Mouse (Mus musculus) thymus, adult 2 months (tissue): ENCODE results near the gene Hexim2. TPM values are rescaled to one million over a fixed set of nuclear protein-coding genes. Genes with fewer than 3 reads are reported as not detected.
A peak's percentile ranks its signal among the peaks of the same experiment; 100 is the strongest.

Experiments used
- DNase-seq: peaks from one replicate; pipeline ENCODE4 v3.0.0; 2021
- H3K27ac ChIP-seq: fragments of 200-500 bp; 2 replicates; pipeline ENCODE4 v1.5.1; 2012; ENCODE audit warnings: low read length, control low read depth; ENCODE audit not compliant: control insufficient read depth, insufficient read depth
- H3K27me3 ChIP-seq: fragments of 200-500 bp; 2 replicates; pipeline ENCODE4 v1.6.1; 2012; ENCODE audit warnings: mild to moderate bottlenecking, low read length, moderate library complexity, mixed read lengths; ENCODE audit not compliant: control insufficient read depth, insufficient read depth
- H3K36me3 ChIP-seq: fragments of 200-500 bp; 2 replicates; pipeline ENCODE4 v1.6.1; 2012; ENCODE audit warnings: mild to moderate bottlenecking, low read length, moderate library complexity; ENCODE audit not compliant: control insufficient read depth, insufficient read depth
- H3K4me1 ChIP-seq: fragments of 200-500 bp; replicated peaks from 2 replicates; pipeline ENCODE4 v1.6.1; 2012; ENCODE audit warnings: low read length; ENCODE audit not compliant: control insufficient read depth, insufficient read depth
- H3K4me3 ChIP-seq: fragments of 200-500 bp; 2 replicates; pipeline ENCODE4 v1.5.1; 2012; ENCODE audit warnings: mild to moderate bottlenecking, low read length, control low read depth, moderate library complexity; ENCODE audit not compliant: control insufficient read depth, insufficient read depth
- CTCF ChIP-seq: fragments of 200-500 bp; IDR thresholded peaks from 2 replicates; pipeline ENCODE4 v1.5.1; 2012; ENCODE audit warnings: mild to moderate bottlenecking, control low read depth, low read length, moderate library complexity, borderline replicate concordance; ENCODE audit not compliant: control insufficient read depth, poor library complexity, insufficient read depth; ENCODE audit errors: extremely low read depth
- POLR2A ChIP-seq: fragments of 200-500 bp; IDR thresholded peaks from 2 replicates; pipeline ENCODE4 v1.6.1; 2012; ENCODE audit warnings: mild to moderate bottlenecking, low read length, control low read depth, moderate library complexity; ENCODE audit not compliant: control insufficient read depth, poor library complexity, insufficient read depth; ENCODE audit errors: extremely low read depth
- WGBS: fragments of 180-500 bp; shearing (Covaris S2); methylation state at CpG from one replicate; pipeline ENCODE4 v1.1.7; 2018; 5-methylcytosine and 5-hydroxymethylcytosine counted together
- polyA plus RNA-seq: library from polyadenylated mRNA; depleted of rRNA; stranded (reverse); fragments of >200 nt; gene quantifications from 2 replicates; pipeline ENCODE4 v1.2.3, GENCODE M21; 2012

Gene Hexim2
- polyA plus RNA-seq, 1 experiment, result 4.9 TPM

DNA sequence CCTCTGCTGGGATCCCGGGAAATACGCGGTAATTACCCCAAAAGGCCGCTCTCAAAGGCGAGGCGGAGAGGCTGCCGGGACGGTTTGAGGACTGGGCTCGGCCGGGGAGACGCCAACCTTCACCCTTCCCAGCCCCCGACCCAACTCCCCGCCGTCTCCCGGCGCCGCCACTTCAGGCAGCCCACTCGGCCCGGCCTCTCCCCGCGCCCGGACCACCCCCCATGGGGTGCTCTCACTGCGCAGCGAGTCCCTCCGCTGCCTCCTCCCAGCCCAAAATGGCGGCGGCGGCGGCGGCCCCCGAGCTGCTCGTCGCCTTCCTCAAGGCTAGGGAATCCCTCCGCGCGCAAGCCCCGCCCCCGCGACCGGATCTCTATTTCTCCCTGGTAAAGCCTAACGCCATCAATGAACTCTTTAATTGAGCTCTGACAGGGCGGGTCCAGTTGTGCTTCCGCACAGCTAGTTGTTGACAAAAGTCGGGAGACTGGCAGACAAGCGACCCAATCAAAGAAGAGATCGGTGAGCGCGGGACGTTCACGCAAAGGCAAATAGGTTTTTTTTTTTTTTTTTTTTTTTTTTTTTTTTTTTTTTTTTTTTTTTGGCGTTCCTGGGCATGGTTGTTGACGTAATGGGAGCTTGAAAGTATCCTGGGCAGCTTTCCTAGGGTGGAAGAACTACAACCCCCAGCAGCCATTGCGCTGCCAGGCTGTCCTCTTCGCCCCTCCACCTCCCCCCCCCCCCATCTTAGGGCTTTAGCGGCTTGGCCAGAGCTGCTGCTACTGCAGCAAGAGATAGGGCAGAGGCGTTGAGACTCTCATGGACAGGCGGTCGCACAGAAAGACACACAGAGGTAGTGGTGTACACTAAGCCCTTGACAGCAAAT, 587 bp downstream of the Hexim2 start:
- Histone ChIP-seq H3K36me3 (no peaks in the 10 kb centered on the region), H3K4me1 (peaks cover 13% of the 10 kb centered on the region), H3K27me3 (no peaks in the 10 kb centered on the region), H3K27ac (peak overlapping the region; percentile 59), H3K4me3 (peak overlapping the region; percentile 87)
- TF ChIP-seq POLR2A (peak; percentile 97), CTCF (0 out of 2 replicates have a peak, but pooled peaks have one; percentile 35)
- peak; percentile 100 for DNase-seq
- WGBS, result under 1% methylated on average over 52 of the region's 58 CpGs

DNA sequence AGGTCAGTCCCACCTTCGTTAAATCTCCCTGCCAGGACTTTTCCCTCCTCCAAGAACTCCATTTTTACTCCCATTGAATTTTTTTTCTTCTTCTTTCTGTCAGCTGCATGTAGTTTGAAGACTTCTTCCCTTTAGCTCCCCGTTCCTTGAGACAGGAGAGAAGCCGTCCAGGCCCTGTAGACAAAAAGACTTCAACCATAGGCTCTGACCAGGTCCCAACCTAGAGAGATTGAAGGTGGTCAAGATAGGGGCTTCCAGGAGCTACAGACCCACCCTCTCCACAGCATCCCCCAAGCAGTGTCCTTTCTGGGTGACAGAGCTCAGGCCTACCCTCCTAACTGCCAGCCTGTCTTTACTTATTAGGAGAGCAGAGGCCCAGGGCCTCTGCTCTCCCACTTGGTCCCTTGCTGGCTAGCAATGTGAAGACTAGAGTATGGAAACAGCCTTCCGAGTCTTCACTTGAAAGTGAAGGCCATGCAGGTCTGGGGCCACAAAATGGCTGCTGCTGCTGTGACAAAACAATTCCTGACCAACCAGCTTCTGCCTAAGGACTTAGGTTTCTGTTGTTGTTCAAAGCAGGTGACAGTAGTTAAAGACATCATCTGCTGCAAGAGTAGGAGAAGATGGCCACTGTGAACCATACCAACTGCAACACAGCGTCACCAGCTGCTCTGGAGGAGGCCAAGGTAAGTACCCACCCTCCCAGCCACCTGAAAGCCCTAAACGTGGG, 1.4 kb downstream of the Hexim2 start:
- no peaks in the 10 kb centered on the region for H3K27me3 ChIP-seq
- H3K36me3 ChIP-seq, result no peaks in the 10 kb centered on the region
- peak overlapping the region; percentile 46 for H3K4me3 ChIP-seq
- H3K27ac ChIP-seq, result peak overlapping the region; percentile 27
- 66% methylated on average over 6 of the region's 6 CpGs for WGBS
- TF ChIP-seq CTCF, result no peak
- TF ChIP-seq POLR2A, result no peak
- peaks cover 13% of the 10 kb centered on the region for H3K4me1 ChIP-seq
- no peak for DNase-seq

DNA sequence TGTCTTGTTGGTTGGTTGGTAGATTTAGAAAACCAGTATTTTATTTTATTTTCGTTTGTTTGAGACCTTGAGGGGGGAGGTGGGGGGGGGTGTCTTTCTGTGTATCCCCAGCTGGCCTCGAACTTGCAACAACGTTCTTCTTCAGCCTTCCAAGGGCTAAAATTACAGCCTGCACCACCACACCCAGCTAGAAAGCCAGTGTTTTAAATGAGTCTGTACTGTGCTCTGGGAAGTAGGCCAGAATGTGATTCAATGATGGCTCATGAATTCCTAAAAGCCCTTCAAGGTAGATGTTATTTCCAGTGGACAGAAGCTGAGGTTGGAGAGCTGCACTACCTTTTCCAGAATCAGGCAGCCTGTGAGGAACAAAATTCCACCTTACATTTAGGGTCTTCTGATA, 2.0 kb downstream of the Hexim2 start:
- 78% methylated on average over 3 of the region's 3 CpGs for WGBS
- peaks cover 13% of the 10 kb centered on the region for H3K4me1 ChIP-seq
- H3K36me3 ChIP-seq, result no peaks in the 10 kb centered on the region

DNA sequence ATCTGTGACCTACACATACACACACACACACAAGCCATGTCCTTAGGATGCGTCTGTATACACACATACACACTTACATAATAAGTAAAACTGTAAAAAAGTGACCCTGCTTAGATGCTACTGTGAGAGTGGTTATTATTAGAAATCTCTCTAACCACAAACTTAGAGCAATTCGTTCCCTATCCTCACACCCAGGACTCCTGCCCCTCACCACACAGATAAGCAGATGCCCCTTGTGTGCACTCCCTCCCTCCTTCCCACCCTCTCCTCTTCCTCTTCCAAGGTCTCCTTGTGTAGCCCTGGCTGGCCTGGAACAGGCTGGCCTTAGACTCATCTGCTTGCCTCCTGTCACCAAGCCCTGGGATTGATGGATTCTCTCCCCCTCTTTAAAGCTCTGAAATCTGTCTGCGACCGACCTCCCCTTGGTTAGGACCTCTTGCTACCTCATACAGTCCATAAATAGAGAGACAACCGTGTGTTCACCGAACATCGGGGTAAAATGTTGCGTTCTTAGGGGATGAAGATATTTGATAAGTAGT, 3.9 kb downstream of the Hexim2 start:
- Histone ChIP-seq H3K27ac (no peak overlapping the region), H3K4me3 (no peak overlapping the region), H3K4me1 (peaks cover 15% of the 10 kb centered on the region), H3K36me3 (no peaks in the 10 kb centered on the region), H3K27me3 (no peaks in the 10 kb centered on the region)
- TF ChIP-seq POLR2A (no peak), CTCF (no peak)
- 77% methylated on average over 8 of the region's 8 CpGs for WGBS
- DNase-seq, result no peak

More for the DNA sequence above, 2.0 kb downstream of the Hexim2 start:
- no peak for DNase-seq
- Histone ChIP-seq H3K27me3 (no peaks in the 10 kb centered on the region), H3K27ac (0 out of 2 replicates have a peak overlapping the region, but pooled peaks have one; percentile 27), H3K4me3 (no peak overlapping the region)
- no peak for TF ChIP-seq POLR2A
- no peak for TF ChIP-seq CTCF

DNA sequence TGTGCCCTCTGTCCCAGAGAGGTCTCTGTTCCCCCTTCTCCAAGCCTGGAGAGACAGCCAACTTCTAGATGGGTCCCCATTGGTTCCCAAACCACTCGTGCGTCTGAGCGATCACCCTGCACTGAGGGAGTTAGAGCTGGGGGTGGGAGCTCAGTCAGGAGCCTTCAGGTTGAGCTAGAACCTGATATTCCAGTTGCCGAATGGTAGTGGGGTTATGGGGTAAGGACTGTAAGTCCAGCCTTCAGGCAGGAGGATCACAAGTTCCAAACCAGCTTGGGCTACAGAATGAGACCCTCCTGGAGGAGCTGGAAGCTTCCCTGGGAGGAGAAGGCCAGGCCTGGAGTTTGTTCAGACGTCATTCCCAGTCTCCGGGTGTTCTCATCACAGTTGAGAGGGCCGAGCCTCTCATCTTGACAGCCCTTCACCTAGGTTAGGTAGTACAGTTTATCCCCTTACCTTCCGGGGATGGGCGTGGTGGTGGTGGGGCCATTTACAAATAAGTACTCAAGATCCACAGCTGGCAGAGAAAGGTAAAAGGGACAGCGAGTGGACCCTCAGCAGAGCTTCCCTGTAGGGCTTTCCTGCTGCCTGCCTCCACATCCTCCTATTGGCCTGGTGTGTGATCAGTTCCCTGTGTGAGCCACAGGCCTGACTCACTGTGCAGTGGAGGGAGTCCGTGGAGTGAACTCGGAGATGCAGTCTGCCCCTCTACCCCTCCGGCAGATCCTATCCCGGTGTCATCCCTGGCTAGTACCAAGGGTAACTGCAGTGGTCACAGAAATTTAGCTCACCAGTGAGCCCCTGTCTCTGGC, 7.9 kb downstream of the Hexim2 start:
- Histone ChIP-seq H3K4me3 (no peak overlapping the region), H3K4me1 (peaks cover 24% of the 10 kb centered on the region), H3K27ac (no peak overlapping the region), H3K36me3 (no peaks in the 10 kb centered on the region), H3K27me3 (no peaks in the 10 kb centered on the region)
- WGBS, result 97% methylated on average over 14 of the region's 14 CpGs
- no peak for DNase-seq
- no peak for TF ChIP-seq CTCF
- no peak for TF ChIP-seq POLR2A

DNA sequence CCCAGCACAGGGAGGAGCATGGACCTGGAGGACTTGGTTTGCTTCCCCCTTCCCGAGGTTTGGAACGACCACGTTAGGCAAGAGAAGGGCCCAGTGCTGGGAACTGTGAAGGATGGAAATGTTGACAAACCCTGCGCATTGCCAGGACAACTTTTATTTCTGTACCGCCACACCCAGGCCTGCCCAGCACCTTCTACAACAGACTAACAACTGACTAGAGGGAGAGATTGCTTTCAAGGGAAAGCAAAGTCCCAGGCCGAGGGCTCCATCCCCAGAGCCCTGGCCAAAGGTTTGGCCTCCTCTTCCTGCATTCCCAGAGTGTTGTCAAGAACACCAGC, 8.5 kb downstream of the Hexim2 start:
- peaks cover 24% of the 10 kb centered on the region for H3K4me1 ChIP-seq
- no peaks in the 10 kb centered on the region for H3K27me3 ChIP-seq
- 95% methylated on average over 6 of the region's 6 CpGs for WGBS
- H3K4me3 ChIP-seq, result no peak overlapping the region
- H3K36me3 ChIP-seq, result no peaks in the 10 kb centered on the region
- peak overlapping the region; percentile 13; the same call in 1 of the 2 replicates for H3K27ac ChIP-seq
- no peak for TF ChIP-seq CTCF
- TF ChIP-seq POLR2A, result no peak
- DNase-seq, result no peak
